Mouse (Mus musculus) ovary, postnatal 10 days (tissue): ENCODE measurements at regions not wholly inside any gene's neighbourhood (a gene's known extent, or its start where the extent isn't known, plus 50 kb on each side); places are given as distances from the start of the nearest gene placed in this dataset.

Source experiments
- DNase-seq: peaks from one replicate; pipeline ENCODE4 v3.0.0; 2022; ENCODE audit warnings: low spot score

- DNase-seq = no peak
Measured at GRCm38 (mm10) chrX:60833456-60833855, 59.8 kb downstream of the Sox3 start.

GRCm38 (mm10) chrX:60831330-60832027 is 61.8 kb downstream of the Sox3 start:
- no peak for DNase-seq

- DNase-seq = peak; percentile 14
Measured at GRCm38 (mm10) chrX:60825181-60826080, 67.8 kb downstream of the Sox3 start.

- no peak for DNase-seq
Measured at GRCm38 (mm10) chrX:60798567-60798966, 94.7 kb downstream of the Sox3 start.

- DNase-seq = no peak
Measured at GRCm38 (mm10) chrX:60780766-60781165, 112.5 kb downstream of the Sox3 start.

- no peak for DNase-seq
Measured at GRCm38 (mm10) chrX:60780161-60780560, 113.1 kb downstream of the Sox3 start.

GRCm38 (mm10) chrX:60773645-60774044 is 119.6 kb downstream of the Sox3 start:
- no peak for DNase-seq

GRCm38 (mm10) chrX:60772439-60772838 is 120.8 kb downstream of the Sox3 start:
- DNase-seq = no peak

- DNase-seq = no peak
Measured at GRCm38 (mm10) chrX:60750456-60750855, 142.8 kb downstream of the Sox3 start.

GRCm38 (mm10) chrX:60743971-60744370 is 149.3 kb downstream of the Sox3 start:
- no peak for DNase-seq

GRCm38 (mm10) chrX:60743020-60743707 is 150.1 kb downstream of the Sox3 start:
- no peak for DNase-seq

- DNase-seq = no peak
Measured at GRCm38 (mm10) chrX:60719428-60720151, 127.1 kb upstream of the Atp11c start.

- no peak for DNase-seq
Measured at GRCm38 (mm10) chrX:60718794-60719193, 126.3 kb upstream of the Atp11c start.

- no peak for DNase-seq
Measured at GRCm38 (mm10) chrX:60718156-60718769, 125.8 kb upstream of the Atp11c start.

- no peak for DNase-seq
Measured at GRCm38 (mm10) chrX:60681036-60681706, 88.7 kb upstream of the Atp11c start.

- DNase-seq = no peak
Measured at GRCm38 (mm10) chrX:60644726-60645318, 52.3 kb upstream of the Atp11c start.
